Mouse (Mus musculus): ENCODE measurements around the gene Slc35b2.

DNA sequence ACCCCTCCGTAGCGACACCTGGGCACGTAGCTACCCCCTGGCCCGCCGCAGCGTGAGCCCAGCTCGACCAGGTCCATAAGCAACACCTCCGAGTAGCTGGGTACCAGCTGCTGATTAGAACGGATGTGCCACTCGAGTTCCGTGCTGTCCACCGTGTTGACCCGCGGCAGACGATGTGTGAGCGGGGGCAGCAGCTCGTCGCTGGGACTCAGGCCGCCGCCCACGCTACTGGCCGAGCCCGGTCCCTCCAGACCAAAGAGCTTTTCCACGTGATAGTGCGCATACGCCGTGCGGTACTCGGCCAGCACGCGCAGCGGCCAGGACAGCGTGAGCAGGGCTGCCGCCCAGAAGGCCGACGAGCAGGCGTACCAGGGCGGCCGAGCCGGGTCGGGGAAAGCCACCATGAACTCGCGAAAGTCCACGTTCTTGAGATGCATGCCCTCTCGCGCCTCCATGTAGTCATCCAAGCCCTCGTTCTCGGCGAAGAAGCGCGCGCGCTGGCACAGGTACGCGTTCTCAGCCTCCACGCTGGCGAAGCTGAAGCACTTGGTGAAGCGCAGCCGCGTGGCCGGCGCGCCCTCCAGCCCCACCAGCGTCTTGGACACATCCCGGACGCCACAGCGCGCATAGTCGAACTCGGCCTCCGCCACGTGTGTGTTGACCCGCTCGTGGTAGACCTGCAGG, 18.3 kb upstream of the Slc35b2 start:
- TF ChIP-seq CTCF (IDR thresholded peaks at IDR 0.05; ENCODE audit: low read depth) (no peak), EP300 (IDR thresholded peaks at IDR 0.05; ENCODE audit: low read depth) (no peak)
